5 mouse cellular contexts compared by ENCODE assay signal in genomic region chr6:133838296-133838995, GRCm38 (mm10).
DNase-seq lines count a peak whose midpoint lies in the region; TF ChIP-seq lines count a peak whose summit lies in the region.
"Not testable (repeated sequence)": the region's sequence is repeated elsewhere in the genome, so short reads cannot be mapped to it uniquely, and the experiment has no call there.

No protein-coding gene starts in this region.

- peak overlapping the region; percentile 78 for H3K4me3 ChIP-seq in E14TG2a.4 (replicated peaks; ENCODE audit: low read length)

- H3K9me3 ChIP-seq in E14TG2a.4 (ENCODE audit: low read length): peaks cover 24% of the 10 kb centered on the region

- not testable (repeated sequence) for H3K4me1 ChIP-seq in E14TG2a.4 (replicated peaks; ENCODE audit: low read depth, low read length)

- not testable (repeated sequence) for TF ChIP-seq CTCF in E14TG2a.4 (conservative IDR thresholded peaks at IDR 0.05; ENCODE audit: low read length)

- not testable (repeated sequence) for H3K36me3 ChIP-seq in E14TG2a.4 (ENCODE audit: insufficient read depth, low read length)

- H3K27me3 ChIP-seq in E14TG2a.4 (ENCODE audit: insufficient read depth, low read length): not testable (repeated sequence)

- peak; percentile 73 for DNase-seq in ES-CJ7 (ENCODE audit: low read depth, low spot score)
- peak; percentile 69 for DNase-seq in R1 (ENCODE audit: low read depth, low spot score)
- DNase-seq in ZHBTc4 (ENCODE audit: low read depth, low spot score): peak; percentile 69
- DNase-seq in neural tube, embryonic 10.5 days (ENCODE audit: extremely low spot score, low spot score): peak; percentile 12

Comparison
In these comparisons a context has a peak if more than half of its experiments do, and no peak if none do; other contexts are left out.
1. Peak in every context shown above with its lines: DNase-seq and H3K4me3 ChIP-seq.
2. DNase-seq: peak in every context shown above with its lines; median percentile 73 in ES-CJ7; 69 in R1; 69 in ZHBTc4; 12 in neural tube, embryonic 10.5 days.